Mouse (Mus musculus) limb, embryonic 12.5 days (tissue): ENCODE measurements around the gene Tpm4. TPM values are rescaled to one million over a fixed set of nuclear protein-coding genes. Genes with fewer than 3 reads are reported as not detected.

ENCODE experiments used
- ATAC-seq: fragments of 200-750 bp; cut with Nextera tagmentation; 2 replicates; pipeline ENCODE4 v1.8.0; 2017; ENCODE audit warnings: low read depth, moderate TSS enrichment; ENCODE audit not compliant: insufficient number of reproducible peaks, insufficient read depth, low FRiP score, low TSS enrichment
- H3K27ac ChIP-seq: fragments of 300-500 bp; sonication (generic); 2 replicates; pipeline ENCODE4 v1.5.1; 2016; ENCODE audit warnings: mild to moderate bottlenecking, moderate library complexity
- H3K27me3 ChIP-seq: fragments of 300-500 bp; sonication (generic); 2 replicates; pipeline ENCODE4 v1.6.1; 2016; ENCODE audit warnings: mild to moderate bottlenecking, moderate library complexity
- H3K36me3 ChIP-seq: fragments of 300-500 bp; sonication (generic); 2 replicates; pipeline ENCODE4 v1.6.1; 2016; ENCODE audit warnings: mild to moderate bottlenecking, moderate library complexity
- H3K4me1 ChIP-seq: fragments of 300-500 bp; sonication (generic); replicated peaks from 2 replicates; pipeline ENCODE4 v1.6.1; 2016
- H3K4me2 ChIP-seq: fragments of 300-500 bp; sonication (generic); 2 replicates; pipeline ENCODE4 v1.6.1; 2016; ENCODE audit warnings: mild to moderate bottlenecking, moderate library complexity
- H3K4me3 ChIP-seq: fragments of 300-500 bp; sonication (generic); replicated peaks from 2 replicates; pipeline ENCODE4 v1.5.1; 2016; ENCODE audit warnings: mild to moderate bottlenecking
- H3K9ac ChIP-seq: fragments of 300-500 bp; sonication (generic); replicated peaks from 2 replicates; pipeline ENCODE4 v1.6.1; 2016; ENCODE audit warnings: mild to moderate bottlenecking, moderate library complexity
- H3K9me3 ChIP-seq: fragments of 300-500 bp; sonication (generic); 2 replicates; pipeline ENCODE4 v1.6.1; 2016; ENCODE audit warnings: mild to moderate bottlenecking, moderate library complexity
- WGBS: fragments of 180-500 bp; shearing (Covaris S2); methylation state at CpG from one replicate; pipeline ENCODE4 v1.1.7; 2016; 5-methylcytosine and 5-hydroxymethylcytosine counted together
- polyA plus RNA-seq: library from polyadenylated mRNA; unstranded; fragments of >200 nt; fragmentation: Nextera tagmentation; extraction: Ambion mirVana; gene quantifications from 2 replicates; pipeline ENCODE4 v1.2.1, GENCODE M21; 2016

The Tpm4 gene
- polyA plus RNA-seq, 1 experiment from 2014 or later, result 668 TPM

- Histone ChIP-seq H3K27ac (peak within 1 kb of the TSS; percentile 84), H3K36me3 (peaks cover 16% of the 10 kb centered on the region), H3K9ac (peak within 1 kb of the TSS; percentile 91), H3K4me2 (peak within 1 kb of the TSS; percentile 91), H3K9me3 (no peaks in the 10 kb centered on the region), H3K4me3 (peak within 1 kb of the TSS; percentile 89), H3K4me1 (peaks cover 18% of the 10 kb centered on the region), H3K27me3 (no peaks in the 10 kb centered on the region)
- peak; percentile 100 for ATAC-seq
- under 1% methylated on average over 80 of the region's 82 CpGs for WGBS
These were observed 26.2 kb downstream of the Tpm4 start, which contains the start of gene Rab8a for GRCm38 (mm10) chr8:72160707-72161697. Rab8a (plus strand) TSS chr8:72161200.

- H3K9me3 ChIP-seq, result no peaks in the 10 kb centered on the region
- H3K9ac ChIP-seq, result no peak overlapping the region
- peaks cover 18% of the 10 kb centered on the region for H3K4me1 ChIP-seq
- ATAC-seq, result no peak
- H3K36me3 ChIP-seq, result peaks cover 25% of the 10 kb centered on the region
- no peaks in the 10 kb centered on the region for H3K27me3 ChIP-seq
- peak overlapping the region; percentile 91; the same call in 1 of the 2 replicates for H3K4me2 ChIP-seq
- peak overlapping the region; percentile 89; the same call in 1 of the 2 replicates for H3K4me3 ChIP-seq
- H3K27ac ChIP-seq, result no peak overlapping the region
These were observed 28.0 kb downstream of the Tpm4 start for GRCm38 (mm10) chr8:72162821-72163220.

- Histone ChIP-seq H3K4me3 (no peak overlapping the region), H3K9ac (no peak overlapping the region), H3K4me2 (no peak overlapping the region), H3K36me3 (peaks cover 88% of the 10 kb centered on the region), H3K27ac (no peak overlapping the region), H3K27me3 (no peaks in the 10 kb centered on the region), H3K4me1 (no peaks in the 10 kb centered on the region), H3K9me3 (no peaks in the 10 kb centered on the region)
- WGBS, result 90% methylated on average over 3 of the region's 3 CpGs
- ATAC-seq, result no peak
These were observed 34.4 kb downstream of the Tpm4 start for GRCm38 (mm10) chr8:72169098-72169668.

- Histone ChIP-seq H3K36me3 (peaks cover 88% of the 10 kb centered on the region), H3K4me1 (no peaks in the 10 kb centered on the region), H3K4me3 (no peak overlapping the region), H3K9ac (no peak overlapping the region), H3K27me3 (no peaks in the 10 kb centered on the region), H3K9me3 (no peaks in the 10 kb centered on the region), H3K27ac (no peak overlapping the region), H3K4me2 (no peak overlapping the region)
- no peak for ATAC-seq
- 77% methylated on average over 3 of the region's 3 CpGs for WGBS
These were observed 35.0 kb downstream of the Tpm4 start for GRCm38 (mm10) chr8:72169681-72170249.

GRCm38 (mm10) chr8:72177346-72177925 is 42.7 kb downstream of the Tpm4 start:
- Histone ChIP-seq H3K4me3 (no peak overlapping the region), H3K4me1 (no peaks in the 10 kb centered on the region), H3K27me3 (no peaks in the 10 kb centered on the region), H3K9ac (no peak overlapping the region), H3K9me3 (no peaks in the 10 kb centered on the region), H3K36me3 (peaks cover 99% of the 10 kb centered on the region), H3K27ac (no peak overlapping the region), H3K4me2 (no peak overlapping the region)
- WGBS, result 60% methylated on average over 5 of the region's 5 CpGs
- 0 out of 2 replicates have a peak, but pooled peaks have one; percentile 32 for ATAC-seq

- 79% methylated on average over 2 of the region's 2 CpGs for WGBS
- Histone ChIP-seq H3K36me3 (peaks cover 36% of the 10 kb centered on the region), H3K4me1 (no peaks in the 10 kb centered on the region), H3K4me2 (no peak overlapping the region), H3K27ac (no peak overlapping the region), H3K4me3 (no peak overlapping the region), H3K9me3 (no peaks in the 10 kb centered on the region), H3K27me3 (no peaks in the 10 kb centered on the region), H3K9ac (no peak overlapping the region)
- no peak for ATAC-seq
These were observed 48.9 kb downstream of the Tpm4 start for GRCm38 (mm10) chr8:72183554-72184202.

GRCm38 (mm10) chr8:72187793-72188331 is 53.1 kb downstream of the Tpm4 start:
- Histone ChIP-seq H3K4me1 (no peaks in the 10 kb centered on the region), H3K27me3 (no peaks in the 10 kb centered on the region), H3K4me3 (no peak overlapping the region), H3K4me2 (no peak overlapping the region), H3K9ac (no peak overlapping the region), H3K36me3 (no peaks in the 10 kb centered on the region), H3K27ac (no peak overlapping the region), H3K9me3 (no peaks in the 10 kb centered on the region)
- no peak for ATAC-seq
- 87% methylated on average over 2 of the region's 2 CpGs for WGBS

- no peak within 1 kb of the TSS for H3K4me3 ChIP-seq
- WGBS, result 72% methylated on average over 12 of the region's 12 CpGs
- no peak within 1 kb of the TSS for H3K27ac ChIP-seq
These were observed 54.8 kb downstream of the Tpm4 start, which contains the start of gene Hsh2d for GRCm38 (mm10) chr8:72189417-72190214. Hsh2d (plus strand) TSS chr8:72189638.

GRCm38 (mm10) chr8:72190215-72190539 is 55.4 kb downstream of the Tpm4 start:
- Histone ChIP-seq H3K27me3 (no peaks in the 10 kb centered on the region), H3K4me2 (no peak overlapping the region), H3K9me3 (no peaks in the 10 kb centered on the region), H3K9ac (no peak overlapping the region), H3K4me3 (no peak overlapping the region), H3K4me1 (no peaks in the 10 kb centered on the region), H3K27ac (no peak overlapping the region), H3K36me3 (no peaks in the 10 kb centered on the region)
- no peak for ATAC-seq
- WGBS, result 83% methylated on average over 2 of the region's 2 CpGs

More at GRCm38 (mm10) chr8:72189417-72190214, 54.8 kb downstream of the Tpm4 start, which contains the start of gene Hsh2d:
- Histone ChIP-seq H3K4me1 (no peaks in the 10 kb centered on the region), H3K4me2 (no peak within 1 kb of the TSS), H3K27me3 (no peaks in the 10 kb centered on the region), H3K9me3 (no peaks in the 10 kb centered on the region), H3K9ac (no peak within 1 kb of the TSS), H3K36me3 (no peaks in the 10 kb centered on the region)
- no peak for ATAC-seq

- no peak for ATAC-seq
- H3K4me1 ChIP-seq, result no peaks in the 10 kb centered on the region
- no peak overlapping the region for H3K4me3 ChIP-seq
- H3K27ac ChIP-seq, result no peak overlapping the region
- H3K36me3 ChIP-seq, result no peaks in the 10 kb centered on the region
- H3K9me3 ChIP-seq, result no peaks in the 10 kb centered on the region
- no peak overlapping the region for H3K4me2 ChIP-seq
- H3K9ac ChIP-seq, result no peak overlapping the region
- no peaks in the 10 kb centered on the region for H3K27me3 ChIP-seq
These were observed 57.3 kb downstream of the Tpm4 start for GRCm38 (mm10) chr8:72192065-72192464.
